Mouse (Mus musculus) kidney, postnatal 4 days (tissue): ENCODE results near the gene Mgat5b.

Source experiments
- DNase-seq, 2 experiments: peaks; one replicate each; pipeline ENCODE4 v3.0.0; 2021; ENCODE audit warnings: mixed read lengths in 2 of 2

Gene Mgat5b

DNA sequence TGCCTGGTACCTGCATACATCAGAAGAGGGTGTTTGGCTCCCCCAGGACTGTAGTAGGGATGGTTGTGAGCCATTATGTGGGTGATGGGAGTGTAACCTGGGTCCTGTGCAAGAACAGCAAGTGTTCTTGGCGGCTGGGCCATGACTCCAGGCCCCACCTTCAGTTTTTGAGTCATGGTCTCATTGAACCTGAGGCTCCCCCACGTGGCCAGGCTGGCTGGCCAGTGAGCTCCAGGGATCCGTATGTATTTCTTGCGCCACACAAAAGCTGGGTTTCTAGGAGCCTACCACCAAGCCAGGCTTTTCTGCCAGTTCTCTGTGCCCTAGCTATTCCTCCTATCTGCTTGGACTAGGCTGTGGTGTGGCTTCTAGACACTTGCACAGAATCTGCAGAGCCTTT lies 63.9 kb downstream of the Mgat5b start:
- DNase-seq = no peak

DNA sequence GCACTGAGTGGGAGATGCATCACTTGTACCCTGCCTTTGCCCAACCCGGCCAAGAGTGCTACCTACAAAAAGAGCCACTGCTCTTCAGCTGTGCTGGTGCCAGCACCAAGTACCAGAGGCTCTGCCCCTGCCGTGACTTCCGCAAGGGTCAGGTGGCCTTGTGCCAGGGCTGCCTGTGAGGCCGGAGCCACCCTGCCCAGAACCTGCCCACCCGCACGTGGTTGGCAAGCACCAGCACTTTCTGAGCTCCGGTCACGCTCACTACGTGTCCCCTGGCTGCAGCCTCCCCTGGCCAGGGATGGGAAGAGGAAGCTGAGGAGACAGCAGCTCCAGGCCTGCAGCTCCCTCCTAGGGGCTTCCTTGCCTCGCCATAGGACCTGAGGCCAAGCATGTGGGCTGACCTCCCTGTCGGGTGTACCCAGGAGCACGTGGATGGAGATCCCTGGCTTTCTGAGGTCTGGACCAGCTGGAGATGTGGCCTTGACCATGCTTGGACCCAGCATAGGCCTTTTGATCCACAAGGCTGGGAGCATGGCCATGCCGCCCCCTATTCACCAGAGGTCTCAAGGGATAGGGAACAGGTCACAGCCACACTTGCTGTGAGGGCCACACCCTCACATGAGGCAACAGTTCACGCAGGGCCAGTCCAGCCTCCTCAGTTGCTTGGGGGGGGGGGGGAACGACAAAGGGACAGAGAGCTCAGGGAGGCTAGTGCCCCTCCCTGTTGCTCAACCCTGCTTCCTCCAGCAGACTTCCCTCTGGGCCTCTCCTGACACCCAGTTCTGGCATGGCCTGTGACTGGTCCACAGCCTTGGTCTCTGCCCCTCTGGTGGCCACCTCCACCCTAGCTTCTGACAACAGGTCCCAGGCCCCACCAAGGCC lies 67.1 kb downstream of the Mgat5b start:
- no peak for DNase-seq

DNA sequence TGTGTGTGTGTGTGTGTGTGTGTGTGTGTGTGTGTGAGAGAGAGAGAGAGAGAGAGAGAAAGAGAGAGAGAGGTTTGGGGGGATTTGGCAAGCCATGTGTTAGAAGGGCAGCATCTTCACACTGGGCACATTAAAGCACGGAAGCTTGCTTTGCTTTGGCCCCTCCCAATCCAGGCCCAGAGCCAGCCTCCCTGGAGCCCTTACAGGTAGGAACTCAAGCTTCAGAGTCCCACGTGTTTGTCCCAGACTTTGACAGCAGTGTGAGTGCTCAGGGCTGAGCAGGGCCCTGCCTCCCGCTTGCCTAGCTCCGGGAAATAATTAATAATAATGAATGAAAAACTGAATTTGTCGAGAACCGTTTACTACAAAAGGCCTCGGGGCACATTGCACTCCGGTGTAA lies 69.5 kb downstream of the Mgat5b start:
- DNase-seq = peak; percentile 42 to 53

DNA sequence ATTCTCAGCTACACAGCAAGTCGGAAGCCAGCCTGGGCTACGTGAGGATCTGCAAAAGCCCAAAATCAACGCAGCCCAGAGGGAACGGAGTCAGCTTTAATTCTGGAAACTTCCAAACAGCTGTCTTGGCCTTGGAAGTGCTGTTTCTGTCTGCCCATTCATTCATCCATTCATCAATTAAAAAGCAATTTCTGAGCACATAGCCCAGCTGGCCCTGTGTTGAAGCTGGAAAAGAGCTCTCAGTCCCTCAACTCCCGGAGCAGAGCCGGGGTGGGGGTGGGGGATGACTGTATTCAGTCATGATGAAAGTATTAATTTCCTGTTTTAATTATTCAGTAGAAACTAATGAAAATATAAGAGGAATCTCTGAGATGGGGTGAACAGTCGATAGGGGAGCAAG lies 71.6 kb downstream of the Mgat5b start:
- DNase-seq = peak; percentile 54 to 70

DNA sequence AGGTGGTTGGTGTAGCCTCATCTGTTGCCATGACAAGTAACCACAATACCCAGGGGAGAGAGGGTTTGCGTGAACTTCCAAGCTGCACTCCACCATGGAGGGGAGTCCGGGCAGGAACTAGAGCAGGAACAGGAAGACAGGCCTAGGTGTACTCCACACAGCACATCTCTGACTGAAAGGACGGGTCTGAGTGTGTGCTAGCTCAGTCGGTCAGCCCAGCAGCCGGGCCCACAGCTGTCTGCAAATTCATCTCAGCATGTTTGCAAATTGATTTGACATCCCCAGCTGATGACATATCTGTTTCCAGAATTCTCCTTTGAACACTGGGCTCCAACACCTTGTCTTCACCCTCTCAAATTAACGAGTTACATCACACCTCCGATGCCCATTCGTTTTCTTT lies 72.7 kb downstream of the Mgat5b start:
- DNase-seq = no peak

DNA sequence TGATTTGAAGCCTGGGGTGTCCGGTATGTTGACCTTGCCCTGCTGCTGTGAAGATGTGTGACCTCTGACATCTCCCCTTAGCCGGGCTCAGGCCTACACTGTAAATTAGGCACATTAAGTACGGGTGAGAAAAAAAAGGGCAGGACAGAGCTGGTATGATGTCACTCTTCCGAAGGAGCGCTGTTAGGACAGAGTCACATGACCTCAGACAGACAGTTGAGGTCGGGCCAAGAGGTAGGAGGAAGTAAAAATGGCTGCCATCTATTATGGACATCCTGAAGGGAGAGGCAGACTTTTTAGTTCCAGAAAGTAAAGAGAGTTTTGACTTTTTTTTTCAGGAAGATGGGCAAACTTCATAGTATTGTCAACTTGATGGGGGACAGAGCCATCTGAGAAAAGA lies 73.3 kb downstream of the Mgat5b start:
- DNase-seq = no peak

DNA sequence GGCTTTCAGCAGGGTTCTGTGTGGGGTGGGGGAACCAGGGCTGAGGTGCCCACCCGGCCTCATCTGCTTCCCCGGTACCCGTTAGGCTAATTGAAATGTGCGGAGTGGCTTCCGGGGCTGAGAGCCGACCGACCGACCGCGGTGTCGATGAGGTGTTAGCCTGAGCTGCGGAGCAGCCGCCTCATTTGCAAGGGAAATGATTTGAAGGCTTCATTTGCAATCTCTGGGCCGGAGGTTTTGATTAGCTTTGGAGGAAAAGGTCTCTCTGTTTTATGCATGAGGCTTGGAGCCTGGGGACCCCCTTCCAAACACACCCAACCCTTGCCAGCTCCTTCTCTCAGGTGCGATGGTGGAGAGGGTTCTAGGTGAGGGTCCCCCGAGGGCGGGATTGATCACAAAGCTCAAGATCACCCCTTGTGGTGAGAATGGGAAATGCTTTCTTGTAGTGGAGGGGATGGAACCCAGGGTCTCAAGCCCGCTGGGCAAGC lies 75.5 kb downstream of the Mgat5b start:
- DNase-seq = peak; percentile 26 to 43

DNA sequence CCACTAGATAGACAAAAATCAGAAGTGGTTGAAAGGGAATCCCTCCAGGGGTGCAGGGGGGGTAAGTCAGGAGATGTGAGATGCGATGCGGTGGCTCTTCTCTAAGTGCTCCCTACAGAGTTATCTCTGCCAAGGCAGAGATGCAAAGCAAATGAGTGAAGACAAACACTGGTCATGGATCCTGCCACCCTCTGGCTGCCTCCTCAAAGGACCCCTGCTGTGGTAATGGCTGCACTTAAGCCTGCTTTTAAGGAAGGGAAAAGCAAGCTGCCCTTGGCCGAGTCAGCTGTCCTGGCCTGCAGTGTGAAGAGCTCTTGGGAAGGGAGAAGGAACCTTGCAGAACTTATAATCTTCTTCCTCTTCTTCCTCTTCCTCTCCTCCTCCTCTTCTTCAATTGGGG lies 78.3 kb downstream of the Mgat5b start:
- DNase-seq = no peak

DNA sequence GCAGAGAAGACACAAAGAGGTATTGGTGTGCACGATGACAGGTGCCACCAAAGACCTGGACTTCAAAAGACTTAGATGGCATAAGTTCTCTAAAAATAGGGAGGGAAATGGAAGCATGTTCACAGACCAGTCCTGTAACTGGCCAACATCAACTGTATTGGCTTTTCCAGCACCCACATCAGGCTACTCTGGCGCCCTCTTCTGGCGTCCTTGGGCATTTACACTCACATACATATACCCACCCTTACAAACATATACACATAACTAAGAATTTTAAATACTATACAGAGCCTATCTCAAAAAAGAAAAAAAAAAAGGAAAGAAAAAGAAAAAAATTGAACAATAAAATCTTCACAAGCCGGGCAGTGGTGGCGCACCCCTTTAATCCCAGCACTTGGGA lies 80.3 kb downstream of the Mgat5b start:
- DNase-seq = no peak

DNA sequence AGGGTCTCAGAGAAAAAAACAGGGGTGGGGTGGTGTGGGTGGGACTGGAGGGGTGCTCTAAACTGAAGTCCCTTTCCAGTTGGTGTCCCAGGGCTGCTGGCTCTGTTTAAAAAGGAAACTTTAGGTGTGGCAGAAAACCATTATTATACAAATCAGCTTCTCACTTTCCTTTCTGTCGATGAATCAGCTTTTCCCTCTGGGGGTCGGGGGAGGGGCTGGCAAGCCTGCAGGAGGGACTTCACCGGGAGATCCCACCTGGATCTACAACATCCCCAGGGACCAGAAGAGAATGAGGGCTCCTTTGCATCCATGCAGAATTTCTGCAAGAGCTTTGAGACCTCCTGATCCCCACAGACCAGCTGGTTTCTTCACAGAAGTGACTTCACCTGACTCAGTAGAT lies 81.6 kb downstream of the Mgat5b start:
- no peak for DNase-seq

DNA sequence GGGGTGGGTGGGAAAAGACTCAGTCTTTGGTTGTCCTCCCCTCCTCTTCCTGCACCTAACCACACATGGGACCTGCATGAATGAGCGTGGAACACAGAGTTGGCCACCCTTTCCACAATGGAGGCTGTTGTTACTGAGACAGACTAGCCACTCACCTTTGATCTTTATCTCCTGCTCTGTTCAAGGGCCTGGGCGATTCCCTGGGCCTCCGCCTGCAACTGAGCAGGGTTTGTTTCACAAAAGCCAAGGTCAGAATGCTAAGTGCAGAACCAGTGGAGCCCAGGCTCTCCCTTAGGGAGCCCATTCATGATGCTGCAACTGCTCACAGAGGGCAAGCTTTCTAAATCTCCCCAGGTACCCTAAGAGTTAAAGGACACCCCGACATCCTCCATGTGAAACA lies 83.1 kb downstream of the Mgat5b start:
- DNase-seq = no peak

DNA sequence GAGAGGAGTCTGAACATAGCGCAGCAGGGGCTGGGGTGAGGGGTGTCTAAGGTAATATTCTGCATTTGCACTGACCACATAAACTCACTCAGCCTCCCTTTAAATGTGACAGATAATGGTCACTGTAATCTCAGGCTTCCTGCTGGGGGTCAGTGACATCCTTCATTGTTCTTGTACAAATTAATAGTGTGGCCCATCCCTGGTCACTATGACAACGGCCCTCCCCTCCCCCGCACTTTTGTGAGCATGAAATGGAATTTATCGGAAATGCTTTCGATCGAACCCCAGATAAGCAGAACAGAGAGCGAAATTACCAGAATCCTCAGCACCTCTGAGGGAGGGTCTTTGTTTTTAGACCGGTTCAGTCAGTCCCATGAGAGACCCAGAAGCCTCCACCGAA lies 84.8 kb downstream of the Mgat5b start:
- no peak for DNase-seq

DNA sequence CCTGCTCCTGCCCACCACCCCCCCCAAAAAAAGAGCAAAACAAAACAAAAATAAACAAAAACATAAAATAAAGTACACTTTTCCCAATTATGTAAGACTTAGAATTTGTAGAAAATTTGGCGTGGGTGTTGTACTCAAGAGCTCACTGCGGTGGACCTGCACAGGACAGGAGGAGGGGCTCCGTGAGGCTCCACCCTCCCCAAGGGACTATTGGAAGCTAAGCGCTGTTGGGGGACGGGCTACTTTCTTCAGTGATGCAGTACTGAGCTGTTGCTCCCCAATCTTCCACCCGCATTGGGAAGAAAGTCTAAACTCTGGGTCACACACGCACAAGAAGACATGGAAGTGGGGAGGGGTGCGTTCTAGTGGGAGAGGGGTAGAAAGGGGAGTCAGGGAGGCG lies 85.6 kb downstream of the Mgat5b start:
- peak; percentile 60 to 64 for DNase-seq

DNA sequence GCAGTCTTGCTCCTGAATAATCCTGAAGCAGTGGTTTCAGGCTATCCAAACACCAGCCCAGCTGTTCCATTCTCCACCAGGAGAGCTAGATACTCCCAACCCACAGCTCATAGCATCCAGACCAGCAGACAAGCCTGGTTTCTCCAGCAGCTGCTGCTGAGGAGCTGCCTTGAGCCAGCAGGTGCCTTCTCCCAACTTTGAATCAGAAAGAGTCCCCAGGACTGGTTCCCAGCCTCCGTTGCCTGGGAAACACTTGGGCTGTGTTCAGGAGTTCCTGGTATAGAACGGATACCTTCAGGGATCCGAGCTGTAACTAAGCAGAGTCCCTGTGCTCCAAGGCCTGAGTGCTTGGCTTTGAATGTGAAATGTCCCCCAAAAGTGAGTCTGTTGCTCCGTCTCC lies 98.8 kb downstream of the Mgat5b start:
- no peak for DNase-seq

DNA sequence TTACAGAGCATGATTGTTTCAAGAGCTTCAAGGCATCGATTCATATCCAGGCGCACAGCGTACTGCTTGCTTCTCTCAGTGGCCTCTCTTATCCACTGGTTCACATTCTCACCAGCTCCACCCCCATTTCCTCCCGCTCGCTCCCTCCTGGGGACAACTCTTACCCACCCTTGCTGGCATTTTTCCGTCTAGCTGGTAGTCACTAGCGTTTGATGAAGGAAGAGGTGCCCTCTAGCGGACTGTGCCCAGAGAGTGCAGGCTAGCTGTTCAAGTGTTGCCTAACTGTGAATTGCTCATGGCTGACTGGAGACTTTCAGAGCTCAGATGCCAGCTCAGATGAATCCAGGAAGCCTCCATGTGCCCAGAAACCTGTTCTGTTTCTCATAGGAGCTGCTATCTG lies 99.7 kb downstream of the Mgat5b start:
- DNase-seq = peak; percentile 79 to 86

DNA sequence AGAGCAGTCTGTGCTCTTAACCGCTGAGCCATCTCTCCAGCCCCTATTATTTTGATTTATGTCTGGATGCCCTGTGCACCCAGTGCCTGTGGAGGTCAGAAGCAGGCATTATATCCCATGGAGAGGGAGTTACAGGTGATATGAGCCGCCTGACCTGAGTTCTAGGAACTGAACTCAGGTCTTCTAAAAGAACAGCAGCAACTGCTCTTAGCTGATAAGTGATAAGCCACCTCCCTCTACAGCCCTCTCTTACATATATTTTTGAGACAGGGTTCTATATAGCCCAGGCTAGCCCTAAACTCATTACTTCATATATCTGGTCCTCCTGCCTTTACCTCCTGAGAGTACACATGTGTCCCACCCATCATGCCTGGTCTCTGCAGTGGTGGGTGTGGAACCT lies 102.4 kb downstream of the Mgat5b start:
- no peak for DNase-seq

DNA sequence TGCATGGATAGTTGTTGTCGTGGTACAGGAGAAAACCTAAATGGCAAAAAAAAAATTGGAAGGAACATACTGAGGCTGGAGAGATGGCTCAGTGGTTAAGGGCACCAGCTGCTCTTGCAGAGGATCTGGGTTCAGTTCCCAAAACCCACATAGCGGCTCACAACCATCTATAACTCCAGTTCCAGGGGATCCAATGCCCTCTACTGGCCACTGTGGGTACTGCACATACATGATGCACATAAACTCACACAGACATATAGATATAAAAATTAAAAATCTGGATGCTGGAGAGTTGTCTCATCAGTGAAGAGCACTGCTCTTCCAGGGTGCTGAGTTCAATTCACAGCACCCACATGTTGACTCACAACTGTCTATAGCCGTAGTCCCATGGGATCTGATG lies 104.9 kb downstream of the Mgat5b start:
- DNase-seq = no peak

DNA sequence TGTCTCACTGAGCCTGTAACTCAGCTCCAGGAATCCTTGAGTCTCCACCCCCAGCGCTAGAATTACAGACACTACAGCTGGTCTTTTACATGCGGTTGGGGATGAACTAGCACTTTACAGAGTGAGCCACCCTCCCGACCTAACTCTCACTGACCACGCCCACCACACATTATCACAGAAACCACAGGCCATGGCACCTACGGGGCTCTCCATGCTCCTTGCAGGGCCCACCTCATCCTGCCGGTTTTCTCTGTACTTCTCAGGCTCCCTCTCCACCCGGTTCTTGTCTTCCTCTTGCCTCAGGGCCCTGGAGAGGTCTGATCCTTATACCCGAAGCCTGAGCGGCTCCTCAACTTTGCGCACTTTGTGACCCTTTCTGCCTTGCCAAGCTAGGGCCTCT lies 109.0 kb downstream of the Mgat5b start:
- DNase-seq = no peak

DNA sequence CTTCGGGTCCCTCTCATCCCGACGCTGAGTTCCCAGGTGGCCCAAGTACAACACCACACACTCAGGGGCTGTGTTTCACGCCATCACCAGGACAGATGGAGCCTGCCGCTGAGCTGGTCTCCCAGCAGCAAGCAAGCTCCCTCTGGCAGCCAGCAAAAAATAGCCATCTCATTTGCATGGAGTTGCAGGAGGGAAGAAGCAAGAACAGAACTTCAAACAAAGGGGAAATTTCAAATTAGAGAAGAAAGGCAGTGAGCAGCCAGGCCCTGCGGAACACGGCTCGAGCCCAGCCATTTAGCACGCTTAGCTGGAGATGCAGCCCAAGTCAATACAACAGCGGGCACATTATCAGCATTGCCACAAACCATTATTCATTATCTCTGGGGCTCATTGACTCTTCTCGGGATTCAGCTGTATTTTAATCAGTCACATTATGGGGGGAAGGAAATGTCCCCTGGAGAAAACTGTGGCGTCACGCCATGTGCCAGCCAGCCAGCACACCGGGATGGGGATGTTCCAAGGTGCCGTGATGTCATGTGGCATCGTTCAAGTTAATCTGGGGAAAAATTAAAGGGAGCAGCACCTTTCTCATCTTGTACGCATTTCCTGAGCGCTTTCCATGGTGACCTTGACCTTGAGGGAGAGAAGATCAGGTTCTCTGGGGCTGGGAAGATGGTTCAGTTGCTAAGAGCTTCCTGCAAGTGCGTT lies 110.4 kb downstream of the Mgat5b start:
- DNase-seq = no peak

DNA sequence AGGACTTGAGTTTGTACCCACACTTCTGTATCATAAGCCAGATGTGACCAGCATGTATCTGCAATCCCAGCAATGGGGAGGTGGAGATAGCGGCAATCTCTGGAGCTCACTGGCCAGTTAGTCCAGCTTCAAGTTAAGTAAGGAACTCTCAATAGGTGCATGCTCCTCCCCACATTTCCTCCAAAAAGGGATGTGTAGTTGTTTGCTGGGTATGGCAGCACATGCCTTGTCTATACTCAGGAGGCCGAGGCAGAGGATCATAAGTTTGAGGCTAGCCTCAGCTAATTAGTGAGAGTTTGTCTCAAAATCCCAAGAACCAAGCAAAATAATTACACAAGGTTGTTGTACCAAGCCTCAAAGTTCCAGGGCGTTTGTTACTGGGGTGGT lies 110.9 kb downstream of the Mgat5b start:
- DNase-seq = no peak

DNA sequence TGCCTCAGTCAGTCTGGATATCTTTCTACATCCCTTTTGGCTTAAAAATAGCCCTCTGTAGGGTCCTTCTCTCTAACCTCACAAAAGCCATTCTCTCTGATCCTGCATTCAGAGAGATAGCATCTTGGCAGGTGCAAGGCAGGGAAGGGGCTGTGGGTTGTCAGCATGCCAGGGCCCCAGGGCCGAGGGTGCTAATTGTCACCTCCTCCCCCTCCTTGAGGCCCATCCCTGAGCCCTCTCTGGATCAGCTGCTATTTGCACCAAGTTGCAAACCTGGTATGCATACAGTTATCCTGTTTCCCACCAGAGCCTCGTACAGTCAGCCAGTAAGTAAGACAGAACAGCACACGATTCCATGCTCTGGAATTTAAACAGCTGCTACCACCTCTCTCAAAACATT lies 111.4 kb downstream of the Mgat5b start:
- DNase-seq = no peak

DNA sequence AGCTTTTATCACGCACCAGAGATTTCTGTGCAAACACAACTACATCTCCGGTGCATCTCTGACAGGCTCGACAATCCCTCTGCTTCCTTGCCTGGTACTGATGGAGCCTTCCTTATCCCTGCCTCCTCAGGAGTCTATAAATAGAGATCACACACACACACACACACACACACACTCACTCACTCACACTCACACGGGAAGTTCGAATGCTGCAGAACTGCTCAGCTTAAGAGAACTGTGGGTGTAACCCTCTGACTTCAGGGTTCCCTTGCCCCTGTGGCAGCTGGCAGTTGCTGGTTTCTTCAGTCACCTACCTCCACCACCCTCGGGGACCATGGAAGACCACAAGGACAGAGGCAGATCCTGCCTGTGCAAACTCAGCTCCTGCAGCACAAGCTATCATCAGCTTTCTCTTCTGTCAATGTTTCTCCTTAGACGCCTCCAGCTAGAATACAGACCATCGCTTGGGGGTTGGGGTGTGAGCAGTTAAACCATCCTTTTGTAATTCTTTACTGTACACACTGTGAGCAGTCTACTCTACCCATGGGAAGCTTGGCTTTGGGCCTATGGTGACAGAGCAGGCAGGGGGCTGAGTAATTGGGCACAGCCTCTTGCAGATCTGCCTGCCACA lies 111.9 kb downstream of the Mgat5b start:
- no peak for DNase-seq

DNA sequence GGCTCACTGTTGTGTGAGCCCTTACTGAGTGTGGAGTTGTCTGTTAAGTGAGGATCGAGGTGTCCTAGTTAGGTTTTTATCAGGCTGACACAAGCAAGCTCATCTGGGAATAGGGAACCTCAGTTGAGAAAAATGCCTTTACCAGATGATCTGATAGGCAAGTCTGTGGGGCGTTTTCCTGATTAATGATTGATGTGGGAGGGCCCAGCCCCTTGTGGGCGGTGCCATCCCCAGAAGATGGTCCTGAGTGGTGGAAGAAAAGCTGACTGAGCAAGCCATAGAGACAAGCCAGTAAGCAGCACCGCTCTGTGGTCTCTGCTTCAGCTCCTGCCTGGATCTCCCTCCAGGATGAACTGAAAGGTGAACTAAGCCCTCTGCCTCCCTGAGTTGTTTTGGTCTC lies 112.6 kb downstream of the Mgat5b start:
- DNase-seq = peak; percentile 39 to 60
